Mouse (Mus musculus): ENCODE results near the gene Mcm3.

Mcm3 gene

GRCm38 (mm10) chr1:20819771-20820605 is at the start of gene Mcm3:
TSS of gene Mcm3 (minus strand) at chr1:20820312.
- peak; percentile 88 for DNase-seq (ENCODE audit: low read depth, low spot score)

- no peak for DNase-seq (ENCODE audit: low read depth, low spot score)
Observed at GRCm38 (mm10) chr1:20868036-20868435, 47.9 kb upstream of the Mcm3 start.

GRCm38 (mm10) chr1:20867241-20867902 is 47.3 kb upstream of the Mcm3 start:
- no peak for DNase-seq (ENCODE audit: low read depth, low spot score)

DNA sequence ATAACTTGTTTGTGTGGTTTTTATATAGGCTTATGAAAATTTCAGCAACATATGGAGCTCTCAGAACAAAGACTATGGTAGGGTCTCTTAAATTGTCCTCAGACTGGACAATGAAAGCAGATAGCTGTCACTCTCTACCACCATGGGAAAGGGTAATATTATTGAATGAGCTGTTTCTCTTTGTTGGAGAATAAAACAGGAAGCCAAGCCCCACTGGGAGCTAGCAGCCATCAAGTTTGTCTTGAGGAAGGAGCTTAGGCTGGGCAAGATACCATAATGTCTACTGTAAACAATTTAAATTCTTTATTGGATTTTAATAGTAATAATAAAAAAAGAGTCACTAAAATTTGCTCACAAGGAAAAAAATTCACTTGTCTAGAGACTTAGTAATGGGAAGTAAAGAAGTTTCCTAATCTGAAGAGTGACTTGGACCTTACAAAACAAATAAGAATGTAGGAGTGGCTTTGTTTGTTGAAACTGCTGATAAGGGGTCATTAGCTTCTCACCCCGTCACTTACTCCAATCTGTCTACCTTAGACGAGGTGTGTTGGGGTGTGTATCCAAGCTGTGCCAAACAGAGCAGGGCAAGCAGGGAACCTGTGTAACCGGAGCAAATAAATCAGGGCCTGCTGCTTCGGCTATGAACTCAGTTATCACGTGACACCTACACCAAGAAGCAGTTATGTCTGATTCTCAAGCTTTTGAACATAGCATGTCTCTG is 43.5 kb upstream of the Mcm3 start:
- DNase-seq (ENCODE audit: low read depth, low spot score) = no peak

GRCm38 (mm10) chr1:20861865-20862264 is 41.8 kb upstream of the Mcm3 start:
- DNase-seq (ENCODE audit: low read depth, low spot score) = no peak

DNA sequence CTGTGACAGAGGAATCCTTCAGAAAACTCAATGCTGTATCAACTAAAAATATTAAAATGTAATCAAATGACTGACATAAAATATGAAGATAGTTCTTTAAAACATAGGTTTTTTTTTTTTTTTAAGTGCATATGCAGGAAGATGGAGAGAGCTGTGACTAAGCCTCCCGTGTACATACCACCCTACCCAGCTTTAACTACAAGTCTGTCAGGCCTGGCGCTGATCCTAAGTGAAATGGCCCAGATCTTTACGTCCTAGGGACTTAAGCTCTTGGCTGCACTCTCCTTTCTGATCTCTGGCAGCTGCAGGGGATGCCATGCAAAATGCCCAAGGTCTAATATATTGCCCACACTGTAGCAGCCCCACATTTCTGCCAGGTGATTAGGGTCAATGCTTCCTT is 40.7 kb upstream of the Mcm3 start:
- DNase-seq (ENCODE audit: low read depth, low spot score) = no peak

GRCm38 (mm10) chr1:20856924-20857902 is 37.1 kb upstream of the Mcm3 start:
- no peak for DNase-seq (ENCODE audit: low read depth, low spot score)

- no peak for DNase-seq (ENCODE audit: low read depth, low spot score)
Observed at GRCm38 (mm10) chr1:20839911-20840310, 19.8 kb upstream of the Mcm3 start.

DNA sequence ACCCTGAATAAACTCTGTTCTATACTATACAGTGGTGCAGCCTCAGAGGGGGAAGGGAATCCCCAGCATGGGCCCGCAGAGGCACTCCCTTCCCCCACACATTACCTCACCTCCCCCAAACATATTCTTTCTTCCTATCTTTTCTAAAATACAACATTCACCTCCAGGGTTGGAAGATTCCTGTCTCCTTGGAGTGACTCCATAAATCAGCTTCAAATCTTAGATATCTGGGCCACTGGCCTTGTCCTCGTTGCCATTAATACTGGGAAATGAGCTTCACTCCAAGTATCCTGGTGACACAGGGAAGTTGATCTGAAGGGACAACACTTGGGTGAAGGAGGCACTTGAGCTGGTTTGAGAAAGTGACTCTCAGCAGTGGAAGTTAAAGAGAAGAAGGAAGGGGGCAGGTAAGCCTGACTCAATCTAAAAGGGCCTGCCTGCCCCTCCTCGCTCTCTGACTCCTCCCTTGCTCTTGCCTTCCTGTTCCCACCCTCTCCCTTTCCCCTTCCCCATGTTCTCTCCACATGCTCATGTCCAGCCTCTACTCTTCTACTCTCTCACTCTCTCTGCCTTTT is 16.5 kb upstream of the Mcm3 start:
- DNase-seq (ENCODE audit: low read depth, low spot score) = no peak

- DNase-seq (ENCODE audit: low read depth, low spot score) = no peak
Observed at GRCm38 (mm10) chr1:20833141-20833511, 13.0 kb upstream of the Mcm3 start.

- no peak for DNase-seq (ENCODE audit: low read depth, low spot score)
Observed at GRCm38 (mm10) chr1:20832473-20833140, 12.5 kb upstream of the Mcm3 start.

DNA sequence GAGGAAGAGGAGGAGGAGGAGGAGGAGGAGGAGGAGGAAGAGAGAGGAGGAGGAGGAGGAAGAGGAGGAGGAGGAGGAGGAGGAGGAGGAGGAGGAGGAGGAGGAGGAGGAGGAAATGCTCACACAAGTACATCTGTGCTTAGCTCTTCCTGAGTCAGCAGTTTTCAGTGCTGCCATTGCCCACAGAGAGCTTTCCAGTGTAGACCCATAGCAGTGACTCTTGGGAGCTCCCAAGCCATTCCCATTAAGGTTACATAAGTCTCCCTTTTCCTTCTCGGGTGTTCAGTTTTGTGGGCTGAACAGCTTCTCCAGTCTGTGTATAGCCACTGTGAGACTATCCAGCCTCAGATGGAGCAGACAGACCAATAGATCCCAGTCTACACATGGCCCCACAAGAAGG is 10.4 kb upstream of the Mcm3 start:
- DNase-seq (ENCODE audit: low read depth, low spot score) = no peak

- no peak for DNase-seq (ENCODE audit: low read depth, low spot score)
Observed at GRCm38 (mm10) chr1:20828061-20828460, 7.9 kb upstream of the Mcm3 start.

DNA sequence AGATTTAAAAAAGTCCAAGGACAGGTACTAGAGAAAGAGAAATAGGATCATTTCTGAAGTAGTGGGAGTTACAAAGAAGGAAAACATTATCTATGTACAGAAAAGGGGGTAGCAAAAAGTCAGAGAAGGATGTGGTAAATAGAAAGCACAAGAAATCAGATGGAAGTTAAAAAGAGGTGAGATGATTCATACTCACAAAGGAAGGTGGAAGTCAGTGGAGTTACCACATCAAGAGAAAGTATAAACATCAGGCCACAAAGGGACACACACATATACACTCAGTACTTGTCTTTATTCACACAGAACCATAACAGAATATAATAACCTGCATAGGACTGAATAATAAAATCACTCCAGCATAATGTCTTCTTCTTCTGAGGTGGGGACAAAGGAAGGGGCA is 4.9 kb upstream of the Mcm3 start:
- no peak for DNase-seq (ENCODE audit: low read depth, low spot score)

DNA sequence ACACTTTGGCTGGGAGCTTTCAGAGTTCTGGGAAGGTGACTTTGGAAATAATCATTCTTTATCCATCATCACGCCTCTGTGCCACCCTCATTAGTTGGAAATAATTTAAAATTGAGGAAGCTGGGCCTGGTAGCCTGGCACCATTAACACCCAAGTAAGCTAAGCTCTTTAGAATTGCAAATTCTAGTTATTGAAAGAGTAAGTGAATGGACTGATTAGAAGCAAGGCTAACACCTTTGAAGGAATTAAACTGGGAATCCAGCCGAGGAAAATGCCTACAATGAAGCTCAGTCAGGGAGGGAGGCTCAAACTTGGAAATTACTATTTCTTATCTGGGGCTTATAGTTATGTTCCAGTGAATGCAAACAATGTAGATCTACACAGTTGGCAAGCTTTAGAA is 3.8 kb upstream of the Mcm3 start:
- DNase-seq (ENCODE audit: low read depth, low spot score) = no peak

GRCm38 (mm10) chr1:20823471-20823870 is 3.4 kb upstream of the Mcm3 start:
- DNase-seq (ENCODE audit: low read depth, low spot score) = no peak

- DNase-seq (ENCODE audit: low read depth, low spot score) = no peak
Observed at GRCm38 (mm10) chr1:20820959-20821358, 847 bp upstream of the Mcm3 start.

DNA sequence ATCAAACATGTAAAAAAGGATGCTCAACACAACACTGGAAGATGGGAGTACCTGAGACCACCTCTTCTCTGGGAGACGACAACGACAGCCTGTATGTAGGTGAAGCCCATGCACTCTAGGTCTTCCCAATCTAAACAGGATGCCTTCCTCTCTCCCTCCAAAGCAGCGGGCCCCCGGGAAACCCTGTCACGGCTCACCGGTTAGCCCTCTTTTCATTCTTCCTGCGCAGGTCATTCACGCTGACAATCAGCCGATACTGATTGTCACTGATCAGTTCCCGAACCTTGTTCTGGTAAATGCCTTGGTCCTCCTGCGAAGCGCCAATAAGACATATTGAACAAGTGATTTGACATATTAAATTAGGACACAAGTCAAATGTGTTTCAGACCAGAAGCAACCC is 2.5 kb downstream of the Mcm3 start:
- no peak for DNase-seq (ENCODE audit: low read depth, low spot score)

DNA sequence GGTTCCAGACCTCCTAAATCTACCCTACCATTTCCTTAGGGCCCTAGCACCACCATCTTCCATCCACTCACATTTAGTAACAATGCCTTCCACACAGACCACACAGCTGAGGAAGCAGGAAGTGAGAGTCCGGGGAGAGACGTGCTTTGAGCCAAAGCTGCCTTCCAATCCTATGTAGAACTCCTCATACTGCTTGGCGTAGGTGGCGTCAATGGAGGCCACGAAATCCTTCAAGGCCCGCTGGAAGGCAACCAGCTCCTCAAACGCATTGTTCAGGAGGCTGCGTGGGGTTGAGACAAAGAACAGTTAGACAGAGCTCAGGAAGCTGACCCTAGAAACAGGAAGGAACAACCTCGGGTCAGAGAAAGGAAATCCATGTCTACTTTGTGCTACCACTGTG is 2.9 kb downstream of the Mcm3 start:
- no peak for DNase-seq (ENCODE audit: low read depth, low spot score)

DNA sequence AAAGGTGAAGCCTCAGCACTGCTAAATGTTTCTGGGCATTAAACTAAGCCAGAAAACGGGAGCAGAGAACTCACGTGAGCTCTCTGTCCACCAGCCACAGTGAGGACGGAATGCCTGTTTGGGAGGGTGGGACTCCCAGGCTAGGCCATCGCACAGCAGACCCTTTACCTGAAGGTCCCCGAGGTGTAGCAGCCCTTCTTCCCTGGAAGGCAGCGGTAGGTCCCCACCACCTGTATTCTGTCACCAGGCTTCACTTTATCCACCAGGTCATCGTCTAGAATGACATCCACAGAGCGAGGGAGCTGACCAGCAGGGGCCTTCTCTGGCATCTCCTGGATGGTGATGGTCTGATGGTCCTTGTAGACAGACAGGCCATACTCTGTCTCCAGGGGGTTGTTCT is 5.6 kb downstream of the Mcm3 start:
- no peak for DNase-seq (ENCODE audit: low read depth, low spot score)

GRCm38 (mm10) chr1:20804526-20804925 is 15.6 kb downstream of the Mcm3 start:
- no peak for DNase-seq (ENCODE audit: low read depth, low spot score)
